Mouse (Mus musculus): ENCODE results near the gene Myo9b. TPM values are rescaled to one million over a fixed set of nuclear protein-coding genes. Genes with fewer than 3 reads are reported as not detected.
A peak's percentile ranks its signal among the peaks of the same experiment; 100 is the strongest.

The Myo9b gene
- total RNA-seq, 2 experiments from 2014 or later, result 33.7 to 33.8 TPM

GRCm38 (mm10) chr8:71388267-71388666 is 115.8 kb downstream of the Myo9b start:
- TF ChIP-seq CTCF (conservative IDR thresholded peaks at IDR 0.05), result no peak
- no peak overlapping the region for H3K27ac ChIP-seq
- no peak overlapping the region for H3K4me3 ChIP-seq
- DNase-seq (ENCODE audit: low spot score in 2 of 2), result no peak

DNA sequence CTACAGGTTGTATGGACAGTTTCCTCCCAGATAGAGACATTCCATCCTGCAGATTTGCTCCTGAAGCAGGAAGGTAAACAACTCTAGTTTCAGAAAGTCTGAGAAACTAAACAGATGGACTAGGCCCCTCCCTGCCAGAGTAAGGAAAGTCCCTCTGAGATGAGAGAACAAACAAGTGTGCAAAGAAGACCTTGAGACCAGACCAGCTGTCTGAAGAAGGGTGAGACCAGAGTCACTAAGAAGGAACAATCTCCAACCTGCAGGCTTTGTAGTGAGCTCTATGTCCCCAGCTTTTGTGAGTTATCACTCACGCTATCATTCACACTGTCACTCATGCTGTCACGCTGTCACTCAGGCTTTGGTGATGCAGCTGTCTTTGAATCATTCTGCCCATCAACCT is 119.2 kb downstream of the Myo9b start:
- DNase-seq (ENCODE audit: low spot score in 2 of 2), result no peak
- no peak overlapping the region for H3K4me3 ChIP-seq
- H3K27ac ChIP-seq, result no peak overlapping the region
- TF ChIP-seq CTCF (conservative IDR thresholded peaks at IDR 0.05), result no peak

DNA sequence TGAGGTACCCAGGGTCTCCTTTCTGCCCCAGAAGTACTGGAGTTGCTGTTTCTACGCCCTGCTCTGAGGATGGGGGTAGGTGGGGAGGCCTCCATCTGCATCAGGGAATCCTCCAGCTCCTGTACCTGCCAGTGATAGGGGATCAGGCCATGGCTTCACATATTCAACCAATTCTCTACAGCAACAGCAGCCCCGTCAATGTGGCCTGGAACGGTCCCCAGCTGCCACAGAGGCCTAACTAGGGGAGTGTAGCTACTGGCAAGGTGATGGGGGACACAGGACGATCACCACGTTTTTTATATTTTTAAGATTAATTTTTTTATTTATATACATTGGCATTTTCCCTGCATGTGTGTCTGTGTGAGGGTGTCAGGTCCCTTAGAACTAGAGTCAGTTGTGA is 119.9 kb downstream of the Myo9b start:
- no peak for TF ChIP-seq CTCF (conservative IDR thresholded peaks at IDR 0.05)
- no peak for DNase-seq (ENCODE audit: low spot score in 2 of 2)
- Histone ChIP-seq H3K27ac (no peak overlapping the region), H3K4me3 (no peak overlapping the region)

- Histone ChIP-seq H3K27ac (no peak overlapping the region), H3K4me3 (no peak overlapping the region)
- no peak for TF ChIP-seq CTCF (conservative IDR thresholded peaks at IDR 0.05)
- no peak for DNase-seq (ENCODE audit: low spot score in 2 of 2)
These were observed 120.4 kb downstream of the Myo9b start for GRCm38 (mm10) chr8:71392871-71393270.

GRCm38 (mm10) chr8:71394481-71394880 is 122.0 kb downstream of the Myo9b start:
- no peak for TF ChIP-seq CTCF (conservative IDR thresholded peaks at IDR 0.05)
- H3K27ac ChIP-seq, result no peak overlapping the region
- peak overlapping the region; percentile 17; the same call in 1 of the 2 replicates for H3K4me3 ChIP-seq
- no peak for DNase-seq (ENCODE audit: low spot score in 2 of 2)

DNA sequence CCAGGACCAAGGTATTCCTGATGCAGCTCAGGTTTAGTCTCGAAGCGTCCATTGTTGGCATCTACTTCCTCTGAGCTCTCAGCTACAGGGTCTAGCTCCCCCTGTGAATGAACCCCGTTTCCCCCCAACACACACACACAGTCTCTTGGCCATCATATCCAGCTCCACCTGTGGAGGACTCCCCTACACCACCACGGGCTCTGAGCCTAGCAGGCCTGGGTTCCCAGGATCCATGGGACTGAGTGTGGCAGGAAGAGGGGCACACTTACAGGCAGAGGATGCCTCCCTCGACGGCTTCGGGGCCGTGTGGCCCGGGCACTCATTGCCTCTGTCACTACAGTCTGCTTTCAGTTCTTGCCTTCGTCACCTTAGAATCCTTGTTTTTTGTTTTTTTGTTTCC is 122.6 kb downstream of the Myo9b start:
- Histone ChIP-seq H3K4me3 (peak overlapping the region; percentile 33; the same call in 1 of the 2 replicates), H3K27ac (peak overlapping the region; percentile 76)
- no peak for DNase-seq (ENCODE audit: low spot score in 2 of 2)
- no peak for TF ChIP-seq CTCF (conservative IDR thresholded peaks at IDR 0.05)

- Histone ChIP-seq H3K27ac (peak within 1 kb of the TSS; percentile 93), H3K4me3 (peak within 1 kb of the TSS; percentile 84)
- no peak for TF ChIP-seq CTCF (conservative IDR thresholded peaks at IDR 0.05)
- no peak for DNase-seq (ENCODE audit: low spot score in 2 of 2)
These were observed 123.1 kb downstream of the Myo9b start, which contains the start of gene Ushbp1 for GRCm38 (mm10) chr8:71395629-71396028. Gene Ushbp1, minus strand, starts transcription at chr8:71395802.

- TF ChIP-seq CTCF (conservative IDR thresholded peaks at IDR 0.05), result no peak
- peak; percentile 92 to 98 for DNase-seq (ENCODE audit: low spot score in 2 of 2)
- Histone ChIP-seq H3K4me3 (peak within 1 kb of the TSS; percentile 84), H3K27ac (peak within 1 kb of the TSS; percentile 93)
These were observed 124.3 kb downstream of the Myo9b start, which contains the start of gene Babam1 for GRCm38 (mm10) chr8:71396639-71397305. Gene Babam1, plus strand, starts transcription at chr8:71396861.

- DNase-seq (ENCODE audit: low spot score in 2 of 2), result no peak
These were observed 125.2 kb downstream of the Myo9b start for GRCm38 (mm10) chr8:71397701-71398100.

DNA sequence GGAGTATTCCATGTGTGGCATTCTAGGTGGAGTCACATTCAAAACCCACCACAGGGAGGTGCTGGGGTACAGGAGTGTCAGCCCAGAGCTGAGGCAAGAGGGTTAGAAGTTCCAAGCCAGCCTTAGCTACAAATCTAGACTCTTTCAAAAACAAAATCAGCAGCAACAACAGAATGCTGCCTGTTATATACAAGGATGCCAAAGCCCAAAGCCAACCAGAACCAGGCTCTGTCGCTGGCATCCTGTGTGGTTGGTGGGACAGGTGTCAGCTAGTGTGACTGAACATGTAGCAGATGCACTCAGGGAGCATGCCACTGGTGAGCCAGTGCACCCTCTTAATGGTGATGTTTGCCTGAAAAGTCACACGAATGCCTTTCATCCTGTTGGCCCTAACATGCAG is 128.3 kb downstream of the Myo9b start:
- Histone ChIP-seq H3K27ac (no peak overlapping the region), H3K4me3 (no peak overlapping the region)
- TF ChIP-seq CTCF (conservative IDR thresholded peaks at IDR 0.05), result 0 out of 2 replicates have a peak, but pooled peaks have one; percentile 5
- no peak for DNase-seq (ENCODE audit: low spot score in 2 of 2)

More at GRCm38 (mm10) chr8:71397701-71398100, 125.2 kb downstream of the Myo9b start:
- TF ChIP-seq CTCF (conservative IDR thresholded peaks at IDR 0.05), result no peak
- peak overlapping the region; percentile 84 for H3K4me3 ChIP-seq
- H3K27ac ChIP-seq, result no peak overlapping the region

DNA sequence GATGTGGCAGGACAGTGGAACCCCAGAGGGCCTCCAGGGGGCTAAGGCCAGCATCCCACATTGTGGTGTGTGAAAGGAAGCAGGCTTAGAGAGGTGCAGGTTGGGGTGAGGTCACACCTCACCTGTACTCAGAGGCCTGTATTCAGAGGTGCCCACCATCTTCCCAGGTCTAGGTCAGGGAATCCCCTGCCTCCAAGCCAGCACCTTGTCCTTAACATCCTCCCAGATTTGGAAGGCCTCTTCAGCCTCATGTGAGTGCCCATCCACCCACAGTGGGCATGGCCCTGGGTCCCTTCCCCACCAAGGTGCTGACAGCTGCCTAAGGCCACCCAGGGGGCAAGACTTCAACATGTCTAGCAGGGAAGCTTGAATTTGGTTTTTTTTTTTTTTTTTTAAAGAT is 128.9 kb downstream of the Myo9b start:
- TF ChIP-seq CTCF (conservative IDR thresholded peaks at IDR 0.05), result no peak

DNA sequence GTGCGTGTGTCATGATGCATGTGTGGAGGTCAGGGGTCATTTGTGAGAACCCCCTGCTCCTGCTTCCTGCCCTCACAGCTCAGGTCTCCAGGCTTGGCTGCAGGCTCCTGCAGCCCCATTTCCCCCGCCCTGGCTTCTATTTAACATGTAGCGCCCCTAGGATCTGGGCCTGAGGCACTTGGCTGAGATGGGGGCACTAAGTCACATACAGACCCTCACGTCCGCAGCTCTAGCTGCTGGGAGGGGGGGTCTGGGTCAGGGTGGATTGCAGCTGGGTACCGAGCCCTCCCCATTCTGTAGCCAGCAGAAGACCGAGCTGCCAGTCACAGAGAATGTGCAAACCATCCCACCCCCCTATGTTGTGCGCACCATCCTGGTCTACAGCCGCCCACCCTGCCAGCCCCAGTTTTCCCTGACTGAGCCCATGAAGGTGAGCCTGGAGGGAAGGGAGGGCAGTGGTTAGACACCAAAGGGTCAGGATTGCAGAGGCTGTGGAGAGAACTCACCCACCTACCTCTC is 130.0 kb downstream of the Myo9b start:
- Histone ChIP-seq H3K4me3 (no peak overlapping the region), H3K27ac (no peak overlapping the region)
- TF ChIP-seq CTCF (conservative IDR thresholded peaks at IDR 0.05), result no peak
- DNase-seq (ENCODE audit: low spot score in 2 of 2), result no peak

More for the DNA sequence above, 128.9 kb downstream of the Myo9b start:
- DNase-seq (ENCODE audit: low spot score in 2 of 2), result no peak
- Histone ChIP-seq H3K4me3 (no peak overlapping the region), H3K27ac (no peak overlapping the region)

- DNase-seq (ENCODE audit: low spot score in 2 of 2), result no peak
- no peak for TF ChIP-seq CTCF (conservative IDR thresholded peaks at IDR 0.05)
- Histone ChIP-seq H3K27ac (no peak overlapping the region), H3K4me3 (no peak overlapping the region)
These were observed 130.8 kb downstream of the Myo9b start for GRCm38 (mm10) chr8:71403107-71403885.

Data from layer of hippocampus, adult 2 months (tissue).